Mouse (Mus musculus): ENCODE measurements at regions not wholly inside any gene's neighbourhood (a gene's known extent, or its start where the extent isn't known, plus 50 kb on each side); places are given as distances from the start of the nearest gene placed in this dataset.

DNA sequence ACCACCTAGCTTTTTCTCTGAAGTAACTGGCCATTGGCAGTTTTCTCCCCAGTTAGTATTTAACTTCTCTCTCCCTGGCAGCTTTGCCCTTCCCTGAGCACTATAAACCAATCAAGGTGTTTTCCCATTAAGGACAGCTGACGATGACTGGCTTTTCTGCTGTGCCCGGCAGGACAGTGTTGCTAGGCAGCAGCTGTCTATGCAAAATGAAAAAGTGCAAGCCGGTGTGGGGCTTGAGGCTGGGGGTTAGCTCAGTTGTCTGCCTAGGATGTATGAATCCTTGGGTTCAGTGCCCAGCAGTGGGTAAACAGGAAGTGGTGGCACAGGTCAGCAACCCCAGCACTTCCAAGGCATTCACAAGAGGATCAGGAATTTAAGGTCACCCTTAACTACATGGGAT, 60.9 kb upstream of the Klf4 start:
- Histone ChIP-seq H3K4me3 (ENCODE audit: low read depth, low read length) (no peak overlapping the region), H3K4me2 (ENCODE audit: low read depth) (no peak overlapping the region), H3K36me3 (ENCODE audit: control insufficient read depth, insufficient read depth, low read length) (no peaks in the 10 kb centered on the region), H3K27ac (ENCODE audit: low read depth, low read length) (no peak overlapping the region), H3K27me3 (ENCODE audit: control insufficient read depth, insufficient read depth, low read length) (no peaks in the 10 kb centered on the region), H3K4me1 (ENCODE audit: control insufficient read depth, insufficient read depth, low read length) (no peaks in the 10 kb centered on the region), H3K9me3 (ENCODE audit: control insufficient read depth, low read length) (no peaks in the 10 kb centered on the region), H3K9ac (ENCODE audit: low read length) (no peak overlapping the region)
- DNase-seq (ENCODE audit: low spot score) (no peak), ATAC-seq (ENCODE audit: insufficient read depth, low FRiP score, low TSS enrichment) (no peak)
- WGBS, result 13% methylated on average over 3 of the region's 3 CpGs

GRCm38 (mm10) chr4:55586212-55586611, 53.9 kb upstream of the Klf4 start:
- no peak overlapping the region for H3K4me2 ChIP-seq (ENCODE audit: low read depth)
- H3K36me3 ChIP-seq (ENCODE audit: control insufficient read depth, insufficient read depth, low read length), result no peaks in the 10 kb centered on the region
- DNase-seq (ENCODE audit: low spot score), result no peak
- no peak overlapping the region for H3K4me3 ChIP-seq (ENCODE audit: low read depth, low read length)
- H3K4me1 ChIP-seq (ENCODE audit: control insufficient read depth, insufficient read depth, low read length), result no peaks in the 10 kb centered on the region
- no peak overlapping the region for H3K27ac ChIP-seq (ENCODE audit: low read depth, low read length)
- no peak overlapping the region for H3K9ac ChIP-seq (ENCODE audit: low read length)
- H3K9me3 ChIP-seq (ENCODE audit: control insufficient read depth, low read length), result no peaks in the 10 kb centered on the region
- 84% methylated on average over 3 of the region's 3 CpGs for WGBS
- ATAC-seq (ENCODE audit: insufficient read depth, low FRiP score, low TSS enrichment), result no peak
- no peaks in the 10 kb centered on the region for H3K27me3 ChIP-seq (ENCODE audit: control insufficient read depth, insufficient read depth, low read length)

DNA sequence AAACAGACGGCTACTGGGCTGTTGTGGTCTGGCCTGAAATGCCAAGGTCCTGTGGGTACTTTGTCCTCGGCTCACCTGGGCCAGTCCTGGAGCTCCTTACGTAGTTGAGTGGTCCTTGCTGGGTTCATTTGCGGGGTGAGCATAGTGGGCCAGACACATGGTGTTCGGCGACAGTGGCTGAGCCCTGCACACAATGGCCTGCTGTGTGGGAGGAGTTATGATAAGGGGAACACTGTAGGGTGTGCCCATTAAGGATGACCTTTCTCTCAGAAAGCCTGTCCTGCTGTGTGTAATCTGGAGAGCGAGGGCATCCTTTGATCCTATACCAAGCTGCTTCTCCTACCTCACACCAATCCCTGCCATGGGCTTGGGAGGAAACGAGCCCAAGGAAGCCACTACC, 51.3 kb upstream of the Klf4 start:
- H3K9me3 ChIP-seq (ENCODE audit: control insufficient read depth, low read length), result no peaks in the 10 kb centered on the region
- H3K9ac ChIP-seq (ENCODE audit: low read length), result no peak overlapping the region
- no peaks in the 10 kb centered on the region for H3K36me3 ChIP-seq (ENCODE audit: control insufficient read depth, insufficient read depth, low read length)
- ATAC-seq (ENCODE audit: insufficient read depth, low FRiP score, low TSS enrichment) (no peak), DNase-seq (ENCODE audit: low spot score) (no peak)
- H3K4me2 ChIP-seq (ENCODE audit: low read depth), result no peak overlapping the region
- no peak overlapping the region for H3K4me3 ChIP-seq (ENCODE audit: low read depth, low read length)
- H3K27ac ChIP-seq (ENCODE audit: low read depth, low read length), result no peak overlapping the region
- H3K4me1 ChIP-seq (ENCODE audit: control insufficient read depth, insufficient read depth, low read length), result no peaks in the 10 kb centered on the region
- no peaks in the 10 kb centered on the region for H3K27me3 ChIP-seq (ENCODE audit: control insufficient read depth, insufficient read depth, low read length)
- 55% methylated on average over 8 of the region's 8 CpGs for WGBS

Measured in neural tube, embryonic 11.5 days (tissue).